Comparison of ENCODE assay signal across 14 mouse cellular contexts in the genomic region with DNA sequence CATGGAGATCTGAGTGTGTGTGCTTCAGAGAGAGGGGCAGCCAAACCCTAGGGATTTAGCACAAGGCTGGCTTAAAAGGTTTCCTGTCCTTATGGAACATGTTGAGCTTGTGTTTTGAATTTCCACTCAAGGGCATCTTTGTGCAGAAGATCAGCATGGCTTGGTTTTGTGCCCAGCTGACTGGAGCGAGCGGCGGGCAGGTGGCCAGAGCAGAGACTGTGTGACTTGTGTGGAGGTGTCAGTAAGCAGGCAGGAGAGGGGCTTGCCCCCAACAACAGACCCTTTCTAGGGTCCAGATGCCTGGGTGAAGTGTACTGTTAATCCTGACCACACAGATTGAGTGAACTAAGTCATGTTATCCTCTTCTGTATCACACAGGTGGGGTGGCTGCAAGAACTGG.
DNase-seq lines count a peak whose midpoint lies in the region; ATAC-seq and TF ChIP-seq lines count a peak whose summit lies in the region.
"Had no signal": no experiment of that assay in that cellular context is flagged by ENCODE, and none has a peak within 500 bp of the region (broad histone marks: within the 10 kb centered on the region; RNA-seq: fewer than 3 reads in every experiment).

No protein-coding gene starts in this region.

- intact Hi-C loops in heart, adult 2 months (cut with DNase I), result no loop called here

- no peak for ATAC-seq in heart, embryonic 12.5 days (ENCODE audit: insufficient number of reproducible peaks, low FRiP score)
- ATAC-seq: midbrain, embryonic 13.5 days had no signal

- TF ChIP-seq CTCF in heart, adult 2 months (IDR thresholded peaks at IDR 0.05), result no peak
- no peak for TF ChIP-seq CTCF in liver, adult 2 months (IDR thresholded peaks at IDR 0.05; ENCODE audit: low read depth, low read length)
- TF ChIP-seq CTCF in brain, embryonic 14.5 days (IDR thresholded peaks at IDR 0.05; ENCODE audit: borderline replicate concordance, extremely low read depth, insufficient read depth, insufficient read length), result no peak

- H3K79me2 ChIP-seq in heart, adult 2 months (replicated peaks; ENCODE audit: control insufficient read depth, insufficient read depth, low read length), result no peaks in the 10 kb centered on the region
- no peaks in the 10 kb centered on the region for H3K79me2 ChIP-seq in liver, adult 2 months (ENCODE audit: control insufficient read depth, insufficient read depth, low read length)

- no peak overlapping the region for H3K4me2 ChIP-seq in heart, embryonic 12.5 days
- H3K4me2 ChIP-seq: limb, embryonic 12.5 days; lung, embryonic 15.5 days; midbrain, embryonic 13.5 days had no signal

- H3K9ac ChIP-seq in heart, adult 2 months (ENCODE audit: low read depth, low read length), result no peak overlapping the region
- no peak overlapping the region for H3K9ac ChIP-seq in heart, embryonic 12.5 days
- H3K9ac ChIP-seq in liver, adult 2 months (ENCODE audit: low read depth, low read length), result no peak overlapping the region
- H3K9ac ChIP-seq: limb, embryonic 12.5 days; lung, embryonic 15.5 days; midbrain, embryonic 13.5 days had no signal

- H3K4me3 ChIP-seq in heart, adult 2 months, result no peak overlapping the region
- no peak overlapping the region for H3K4me3 ChIP-seq in heart, embryonic 12.5 days
- no peak overlapping the region for H3K4me3 ChIP-seq in liver, adult 2 months (ENCODE audit: insufficient read depth, low read depth, low read length)
- H3K4me3 ChIP-seq: forebrain, embryonic 10.5 days; limb, embryonic 12.5 days; lung, embryonic 15.5 days; midbrain, embryonic 13.5 days had no signal

- peak overlapping the region; percentile 59; the same call in 1 of the 2 replicates for H3K27ac ChIP-seq in heart, adult 2 months
- no peak overlapping the region for H3K27ac ChIP-seq in heart, embryonic 12.5 days (ENCODE audit: poor library complexity, severe bottlenecking)
- H3K27ac ChIP-seq in liver, adult 2 months (replicated peaks; ENCODE audit: insufficient read depth, low read depth, low read length), result no peak overlapping the region
- H3K27ac ChIP-seq: forebrain, embryonic 10.5 days; limb, embryonic 12.5 days; lung, embryonic 15.5 days; midbrain, embryonic 13.5 days had no signal

- TF ChIP-seq EP300 in heart, adult 2 months (IDR thresholded peaks at IDR 0.05; ENCODE audit: insufficient read depth, low read depth, low read length), result no peak

- no peaks in the 10 kb centered on the region for H3K4me1 ChIP-seq in heart, adult 2 months (ENCODE audit: control insufficient read depth, insufficient read depth, low read length)
- peaks cover 4% of the 10 kb centered on the region for H3K4me1 ChIP-seq in heart, embryonic 12.5 days (replicated peaks)
- 0 out of 2 replicates have a peak, but pooled peaks cover 5% of the 10 kb centered on the region for H3K4me1 ChIP-seq in liver, adult 2 months (ENCODE audit: control insufficient read depth, insufficient read depth, low read length)
- H3K4me1 ChIP-seq: lung, embryonic 15.5 days had no signal

- no peaks in the 10 kb centered on the region for H3K27me3 ChIP-seq in heart, adult 2 months (ENCODE audit: control insufficient read depth, insufficient read depth, low read length)
- H3K27me3 ChIP-seq in heart, embryonic 12.5 days (replicated peaks), result no peaks in the 10 kb centered on the region
- no peaks in the 10 kb centered on the region for H3K27me3 ChIP-seq in liver, adult 2 months (ENCODE audit: control insufficient read depth, insufficient read depth, low read length)
- H3K27me3 ChIP-seq: lung, embryonic 15.5 days; midbrain, embryonic 13.5 days had no signal

- no peaks in the 10 kb centered on the region for H3K9me3 ChIP-seq in heart, embryonic 12.5 days (replicated peaks)
- H3K9me3 ChIP-seq: forebrain, embryonic 10.5 days; limb, embryonic 12.5 days; lung, embryonic 15.5 days; midbrain, embryonic 13.5 days had no signal

- no peaks in the 10 kb centered on the region for H3K36me3 ChIP-seq in heart, adult 2 months (ENCODE audit: control insufficient read depth, insufficient read depth, low read length)
- H3K36me3 ChIP-seq in heart, embryonic 12.5 days, result no peaks in the 10 kb centered on the region
- no peaks in the 10 kb centered on the region for H3K36me3 ChIP-seq in liver, adult 2 months (ENCODE audit: control insufficient read depth, insufficient read depth, low read length)
- H3K36me3 ChIP-seq: forebrain, embryonic 10.5 days; limb, embryonic 12.5 days; lung, embryonic 15.5 days; midbrain, embryonic 13.5 days had no signal

- WGBS in heart, adult 2 months, result 61% methylated on average over 3 of the region's 3 CpGs
- WGBS in heart, embryonic 12.5 days, result 82% methylated on average over 3 of the region's 3 CpGs
- 43% methylated on average over 3 of the region's 3 CpGs for WGBS in liver, adult 2 months

- TF ChIP-seq POLR2A in heart, adult 2 months (IDR thresholded peaks at IDR 0.05; ENCODE audit: insufficient read depth, low read depth, low read length), result no peak
- no peak for TF ChIP-seq POLR2A in liver, adult 2 months (IDR thresholded peaks at IDR 0.05; ENCODE audit: extremely low read depth, insufficient read depth, low read length)
- no peak for TF ChIP-seq POLR2A in brain, embryonic 14.5 days (IDR thresholded peaks at IDR 0.05; ENCODE audit: borderline replicate concordance, extremely low read depth, insufficient read depth, insufficient read length, poor library complexity, severe bottlenecking)

- peak; percentile 49 to 67 for DNase-seq in heart, adult 2 months
- DNase-seq in liver, adult 2 months (ENCODE audit: extremely low read depth, low read depth, low spot score), result peak; percentile 33
- DNase-seq in liver, result no peak
- DNase-seq in brain, embryonic 14.5 days (ENCODE audit: low read depth), result peak; percentile 18
- peak; percentile 81 to 85 for DNase-seq in cerebellum, postnatal 36 days
- no peak for DNase-seq in T-cell, adult 2 months (ENCODE audit: low spot score)
- DNase-seq in neural tube, embryonic 10.5 days (ENCODE audit: extremely low spot score, low spot score), result no peak
- DNase-seq: embryo, embryonic 11 days; kidney, postnatal 14 days had no signal

Comparison
In these comparisons a context has a peak if more than half of its experiments do, and no peak if none do; other contexts are left out.
1. DNase-seq: peak in heart, adult 2 months (2 of 2), liver, adult 2 months (single experiment), brain, embryonic 14.5 days (single experiment) and cerebellum, postnatal 36 days (2 of 2); none in liver (single experiment), T-cell, adult 2 months (single experiment) and neural tube, embryonic 10.5 days (single experiment).